Mouse (Mus musculus) kidney, postnatal 0 days (tissue): ENCODE data around the gene Ybx2. TPM values are rescaled to one million over a fixed set of nuclear protein-coding genes. Genes with fewer than 3 reads are reported as not detected.

Experiments used
- ATAC-seq: fragments of 200-750 bp; cut with Nextera tagmentation; replicated peaks from 2 replicates; pipeline ENCODE4 v1.8.0; 2017; ENCODE audit warnings: low read depth, moderate number of reproducible peaks, moderate TSS enrichment, moderate library complexity; ENCODE audit not compliant: low FRiP score
- DNase-seq: peaks from one replicate; pipeline ENCODE4 v3.0.0-alpha.2; 2016; ENCODE audit warnings: low spot score
- H3K27ac ChIP-seq: fragments of 300-500 bp; sonication (generic); 2 replicates; pipeline ENCODE4 v1.5.1; 2014; ENCODE audit warnings: mild to moderate bottlenecking
- H3K27me3 ChIP-seq: fragments of 300-500 bp; sonication (generic); 2 replicates; pipeline ENCODE4 v1.6.1; 2014; ENCODE audit warnings: low read length, mixed read lengths; ENCODE audit not compliant: insufficient read depth
- H3K36me3 ChIP-seq: fragments of 300-500 bp; sonication (generic); 2 replicates; pipeline ENCODE4 v1.6.1; 2014; ENCODE audit warnings: low read length, mixed read lengths; ENCODE audit not compliant: insufficient read depth
- H3K4me1 ChIP-seq: fragments of 300-500 bp; sonication (generic); replicated peaks from 2 replicates; pipeline ENCODE4 v1.6.1; 2014; ENCODE audit warnings: antibody characterized with exemption, low read length, mixed read lengths; ENCODE audit not compliant: insufficient read depth
- H3K4me2 ChIP-seq: fragments of 300-500 bp; sonication (generic); 2 replicates; pipeline ENCODE4 v1.6.1; 2014; ENCODE audit warnings: mild to moderate bottlenecking, low read length, moderate library complexity, mixed read lengths
- H3K4me3 ChIP-seq: fragments of 300-500 bp; sonication (generic); replicated peaks from 2 replicates; pipeline ENCODE4 v1.5.1; 2014; ENCODE audit warnings: low read depth, low read length
- H3K9ac ChIP-seq: fragments of 300-500 bp; sonication (generic); 2 replicates; pipeline ENCODE4 v1.6.1; 2014; ENCODE audit warnings: low read depth, low read length
- H3K9me3 ChIP-seq: fragments of 300-500 bp; sonication (generic); replicated peaks from 2 replicates; pipeline ENCODE4 v1.6.1; 2016; ENCODE audit warnings: low read length, inconsistent platforms, mixed read lengths
- CTCF ChIP-seq: IDR thresholded peaks from 2 replicates; pipeline ENCODE4 v1.5.1; 2016; ENCODE audit warnings: antibody characterized with exemption, low read depth, mild to moderate bottlenecking, moderate library complexity
- WGBS: fragments of 180-500 bp; shearing (Covaris S2); extraction: QIAGEN DNeasy Blood & Tissue Kit; methylation state at CpG from one replicate; pipeline ENCODE4 v1.1.7; 2014; 5-methylcytosine and 5-hydroxymethylcytosine counted together
- polyA plus RNA-seq: library from polyadenylated mRNA; unstranded; fragments of >200 nt; fragmentation: Nextera tagmentation; extraction: Ambion mirVana; gene quantifications from 2 replicates; pipeline ENCODE4 v1.2.1, GENCODE M21; 2015

The Ybx2 gene
- polyA plus RNA-seq, 1 experiment from 2014 or later, result 6.8 TPM

GRCm38 (mm10) chr11:69937834-69938233, 2.2 kb downstream of the Ybx2 start:
- no peak for TF ChIP-seq CTCF
- DNase-seq, result no peak
- no peak for ATAC-seq
- Histone ChIP-seq H3K4me3 (no peak overlapping the region), H3K4me1 (peaks cover 24% of the 10 kb centered on the region), H3K9ac (no peak overlapping the region), H3K27me3 (no peaks in the 10 kb centered on the region; the same call in 1 of the 2 replicates), H3K27ac (peak overlapping the region; percentile 80), H3K36me3 (no peaks in the 10 kb centered on the region), H3K4me2 (no peak overlapping the region), H3K9me3 (no peaks in the 10 kb centered on the region)
- WGBS, result 59% methylated on average over 5 of the region's 5 CpGs

GRCm38 (mm10) chr11:69938401-69938979, 2.9 kb downstream of the Ybx2 start:
- no peak for TF ChIP-seq CTCF
- no peak for ATAC-seq
- DNase-seq, result no peak
- H3K27ac ChIP-seq, result 0 out of 2 replicates have a peak overlapping the region, but pooled peaks have one; percentile 80
- no peaks in the 10 kb centered on the region for H3K36me3 ChIP-seq
- no peaks in the 10 kb centered on the region for H3K9me3 ChIP-seq
- WGBS, result 36% methylated on average over 9 of the region's 9 CpGs
- H3K4me2 ChIP-seq, result no peak overlapping the region
- peaks cover 24% of the 10 kb centered on the region for H3K4me1 ChIP-seq
- H3K27me3 ChIP-seq, result no peaks in the 10 kb centered on the region; the same call in 1 of the 2 replicates
- H3K4me3 ChIP-seq, result no peak overlapping the region
- no peak overlapping the region for H3K9ac ChIP-seq

GRCm38 (mm10) chr11:69939181-69939580, 3.6 kb downstream of the Ybx2 start:
- TF ChIP-seq CTCF, result no peak

GRCm38 (mm10) chr11:69939731-69940130, 4.1 kb downstream of the Ybx2 start:
- whole genome bisulfite sequencing, result 91% methylated on average over 17 of the region's 17 CpGs
- Histone ChIP-seq H3K9ac (no peak overlapping the region), H3K36me3 (no peaks in the 10 kb centered on the region), H3K4me3 (no peak overlapping the region), H3K27me3 (no peaks in the 10 kb centered on the region; the same call in 1 of the 2 replicates), H3K4me1 (peaks cover 24% of the 10 kb centered on the region), H3K9me3 (no peaks in the 10 kb centered on the region), H3K4me2 (no peak overlapping the region), H3K27ac (no peak overlapping the region)
- TF ChIP-seq CTCF, result no peak
- no peak for ATAC-seq
- no peak for DNase-seq

More at GRCm38 (mm10) chr11:69939181-69939580, 3.6 kb downstream of the Ybx2 start:
- H3K4me1 ChIP-seq, result peaks cover 24% of the 10 kb centered on the region
- no peak overlapping the region for H3K4me3 ChIP-seq
- H3K9me3 ChIP-seq, result no peaks in the 10 kb centered on the region
- no peak overlapping the region for H3K27ac ChIP-seq
- 56% methylated on average over 5 of the region's 5 CpGs for WGBS
- H3K9ac ChIP-seq, result no peak overlapping the region
- no peak overlapping the region for H3K4me2 ChIP-seq
- ATAC-seq (no peak), DNase-seq (no peak)
- H3K36me3 ChIP-seq, result no peaks in the 10 kb centered on the region
- no peaks in the 10 kb centered on the region; the same call in 1 of the 2 replicates for H3K27me3 ChIP-seq

GRCm38 (mm10) chr11:69940962-69941361, 5.4 kb downstream of the Ybx2 start:
- no peaks in the 10 kb centered on the region; the same call in 1 of the 2 replicates for H3K27me3 ChIP-seq
- H3K4me3 ChIP-seq, result no peak overlapping the region
- 0 out of 2 replicates have a peak, but pooled peaks cover 4% of the 10 kb centered on the region for H3K36me3 ChIP-seq
- DNase-seq (no peak), ATAC-seq (no peak)
- H3K4me2 ChIP-seq, result no peak overlapping the region
- H3K4me1 ChIP-seq, result peaks cover 16% of the 10 kb centered on the region
- no peak for TF ChIP-seq CTCF
- H3K9ac ChIP-seq, result no peak overlapping the region
- H3K9me3 ChIP-seq, result no peaks in the 10 kb centered on the region
- H3K27ac ChIP-seq, result no peak overlapping the region
- WGBS, result 75% methylated on average over 4 of the region's 4 CpGs

- no peak for DNase-seq
- 61% methylated on average over 13 of the region's 13 CpGs for WGBS
- no peak overlapping the region for H3K27ac ChIP-seq
- no peaks in the 10 kb centered on the region for H3K9me3 ChIP-seq
- ATAC-seq, result no peak
- 0 out of 2 replicates have a peak, but pooled peaks cover 4% of the 10 kb centered on the region for H3K36me3 ChIP-seq
- no peak overlapping the region for H3K4me2 ChIP-seq
- no peak overlapping the region for H3K9ac ChIP-seq
- no peak for TF ChIP-seq CTCF
- H3K4me3 ChIP-seq, result no peak overlapping the region
- peaks cover 15% of the 10 kb centered on the region for H3K4me1 ChIP-seq
- H3K27me3 ChIP-seq, result no peaks in the 10 kb centered on the region
Observed at GRCm38 (mm10) chr11:69945216-69945615, 9.6 kb downstream of the Ybx2 start.
